Mouse (Mus musculus) heart, embryonic 12.5 days (tissue): Measurements from ENCODE around the gene Dnajb14. TPM values are rescaled to one million over a fixed set of nuclear protein-coding genes. Genes with fewer than 3 reads are reported as not detected.

Experiments used
- ATAC-seq: fragments of 200-750 bp; cut with Nextera tagmentation; 2 replicates; pipeline ENCODE4 v1.8.0; 2017; ENCODE audit warnings: moderate TSS enrichment, moderate library complexity; ENCODE audit not compliant: insufficient number of reproducible peaks, low FRiP score
- H3K27ac ChIP-seq: fragments of 300-500 bp; sonication (generic); 2 replicates; pipeline ENCODE4 v1.5.1; 2016; ENCODE audit warnings: mild to moderate bottlenecking, moderate library complexity; ENCODE audit not compliant: poor library complexity, severe bottlenecking
- H3K27me3 ChIP-seq: fragments of 300-500 bp; sonication (generic); replicated peaks from 2 replicates; pipeline ENCODE4 v1.6.1; 2016; ENCODE audit warnings: mild to moderate bottlenecking, moderate library complexity
- H3K36me3 ChIP-seq: fragments of 300-500 bp; sonication (generic); 2 replicates; pipeline ENCODE4 v1.6.1; 2016; ENCODE audit warnings: mild to moderate bottlenecking, moderate library complexity
- H3K4me1 ChIP-seq: fragments of 300-500 bp; sonication (generic); replicated peaks from 2 replicates; pipeline ENCODE4 v1.6.1; 2016; ENCODE audit warnings: mild to moderate bottlenecking
- H3K4me2 ChIP-seq: fragments of 300-500 bp; sonication (generic); 2 replicates; pipeline ENCODE4 v1.6.1; 2016; ENCODE audit warnings: mild to moderate bottlenecking, moderate library complexity
- H3K4me3 ChIP-seq: fragments of 300-500 bp; sonication (generic); 2 replicates; pipeline ENCODE4 v1.5.1; 2016; ENCODE audit warnings: mild to moderate bottlenecking
- H3K9ac ChIP-seq: fragments of 300-500 bp; sonication (generic); 2 replicates; pipeline ENCODE4 v1.6.1; 2016; ENCODE audit warnings: mild to moderate bottlenecking, moderate library complexity
- H3K9me3 ChIP-seq: fragments of 300-500 bp; sonication (generic); replicated peaks from 2 replicates; pipeline ENCODE4 v1.6.1; 2016; ENCODE audit warnings: mild to moderate bottlenecking, moderate library complexity
- WGBS: fragments of 180-500 bp; shearing (Covaris S2); methylation state at CpG from one replicate; pipeline ENCODE4 v1.1.7; 2016; 5-methylcytosine and 5-hydroxymethylcytosine counted together
- polyA plus RNA-seq: library from polyadenylated mRNA; unstranded; fragments of >200 nt; fragmentation: Nextera tagmentation; extraction: Ambion mirVana; gene quantifications from 2 replicates; pipeline ENCODE4 v1.2.1, GENCODE M21; 2016

Gene Dnajb14
- polyA plus RNA-seq, 1 experiment from 2014 or later: 14.1 TPM

GRCm38 (mm10) chr3:137918172-137918931 lies 50.9 kb downstream of the Dnajb14 start, which contains the start of gene Lamtor3:
Lamtor3 (plus strand) TSS chr3:137918506.
- Histone ChIP-seq H3K36me3 (peaks cover 18% of the 10 kb centered on the region), H3K4me2 (peak within 1 kb of the TSS; percentile 86), H3K9ac (peak within 1 kb of the TSS; percentile 88), H3K27ac (peak within 1 kb of the TSS; percentile 86), H3K4me1 (peaks cover 17% of the 10 kb centered on the region), H3K4me3 (peak within 1 kb of the TSS; percentile 77), H3K9me3 (no peaks in the 10 kb centered on the region), H3K27me3 (no peaks in the 10 kb centered on the region)
- under 1% methylated on average over 46 of the region's 47 CpGs for WGBS
- ATAC-seq: peak; percentile 93

DNA sequence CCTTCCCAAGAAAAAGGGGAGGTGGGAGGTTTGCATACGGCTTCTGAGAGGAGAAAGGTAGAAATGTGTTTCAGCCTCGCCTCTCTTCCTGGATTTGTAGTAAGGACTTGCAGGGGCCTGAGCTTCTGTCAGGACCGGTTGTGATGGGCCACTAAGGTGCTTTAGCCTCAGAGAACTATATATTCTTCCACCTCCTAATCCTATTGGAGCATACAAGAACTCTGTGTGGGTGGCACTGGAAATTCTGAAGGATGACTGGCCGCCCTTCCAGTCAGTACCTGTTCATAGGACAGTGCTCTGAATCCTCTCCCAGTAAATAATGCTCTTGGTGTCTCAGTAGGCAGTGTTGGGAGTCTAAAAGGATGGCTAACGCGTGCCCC lies 51.4 kb downstream of the Dnajb14 start:
- 11% methylated on average over 6 of the region's 6 CpGs for WGBS
- H3K4me2 ChIP-seq: peak overlapping the region; percentile 86
- H3K36me3 ChIP-seq: peaks cover 23% of the 10 kb centered on the region
- peak overlapping the region; percentile 77 for H3K4me3 ChIP-seq
- peaks cover 17% of the 10 kb centered on the region for H3K4me1 ChIP-seq
- H3K9me3 ChIP-seq: no peaks in the 10 kb centered on the region
- H3K9ac ChIP-seq: peak overlapping the region; percentile 88
- H3K27ac ChIP-seq: peak overlapping the region; percentile 71
- no peaks in the 10 kb centered on the region for H3K27me3 ChIP-seq
- peak; percentile 27; the same call in 1 of the 2 replicates for ATAC-seq

GRCm38 (mm10) chr3:137919398-137919797 lies 51.9 kb downstream of the Dnajb14 start:
- H3K9ac ChIP-seq: peak overlapping the region; percentile 88

GRCm38 (mm10) chr3:137920594-137920993 lies 53.1 kb downstream of the Dnajb14 start:
- peaks cover 36% of the 10 kb centered on the region for H3K36me3 ChIP-seq
- peaks cover 17% of the 10 kb centered on the region for H3K4me1 ChIP-seq
- ATAC-seq: no peak
- WGBS: 90% methylated on average over 4 of the region's 4 CpGs
- no peaks in the 10 kb centered on the region for H3K9me3 ChIP-seq
- H3K9ac ChIP-seq: no peak overlapping the region
- no peak overlapping the region for H3K27ac ChIP-seq
- no peaks in the 10 kb centered on the region for H3K27me3 ChIP-seq
- H3K4me2 ChIP-seq: no peak overlapping the region
- H3K4me3 ChIP-seq: no peak overlapping the region

More at GRCm38 (mm10) chr3:137919398-137919797, 51.9 kb downstream of the Dnajb14 start:
- 0 out of 2 replicates have a peak overlapping the region, but pooled peaks have one; percentile 71 for H3K27ac ChIP-seq
- no peaks in the 10 kb centered on the region for H3K27me3 ChIP-seq
- 88% methylated on average over 7 of the region's 7 CpGs for WGBS
- no peak for ATAC-seq
- H3K9me3 ChIP-seq: no peaks in the 10 kb centered on the region
- peak overlapping the region; percentile 86 for H3K4me2 ChIP-seq
- peaks cover 17% of the 10 kb centered on the region for H3K4me1 ChIP-seq
- H3K36me3 ChIP-seq: peaks cover 27% of the 10 kb centered on the region
- peak overlapping the region; percentile 77 for H3K4me3 ChIP-seq

DNA sequence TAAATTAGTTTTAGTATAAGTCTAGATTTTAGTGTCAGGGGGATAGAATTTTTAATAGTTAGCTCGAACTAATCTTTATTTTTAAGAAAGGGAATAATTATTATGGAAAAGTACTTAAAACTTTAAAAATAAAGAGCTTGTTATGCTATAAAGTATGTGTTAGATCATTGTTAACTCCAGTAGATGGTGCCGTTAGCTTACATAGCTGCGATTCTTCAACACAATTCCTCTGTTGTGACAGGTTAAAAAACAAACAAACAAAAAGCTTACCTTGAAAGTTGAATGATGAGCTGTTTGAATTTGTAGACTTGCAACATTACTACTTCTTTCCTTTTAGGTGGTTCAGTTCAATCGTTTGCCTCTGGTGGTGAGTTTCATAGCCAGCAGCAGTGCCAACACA lies 59.5 kb downstream of the Dnajb14 start:
- no peak overlapping the region for H3K4me2 ChIP-seq
- peaks cover 63% of the 10 kb centered on the region for H3K36me3 ChIP-seq
- H3K27me3 ChIP-seq: no peaks in the 10 kb centered on the region
- WGBS: 88% methylated on average over 4 of the region's 4 CpGs
- no peak for ATAC-seq
- H3K27ac ChIP-seq: no peak overlapping the region
- no peak overlapping the region for H3K4me3 ChIP-seq
- no peaks in the 10 kb centered on the region for H3K4me1 ChIP-seq
- no peaks in the 10 kb centered on the region for H3K9me3 ChIP-seq
- H3K9ac ChIP-seq: no peak overlapping the region

DNA sequence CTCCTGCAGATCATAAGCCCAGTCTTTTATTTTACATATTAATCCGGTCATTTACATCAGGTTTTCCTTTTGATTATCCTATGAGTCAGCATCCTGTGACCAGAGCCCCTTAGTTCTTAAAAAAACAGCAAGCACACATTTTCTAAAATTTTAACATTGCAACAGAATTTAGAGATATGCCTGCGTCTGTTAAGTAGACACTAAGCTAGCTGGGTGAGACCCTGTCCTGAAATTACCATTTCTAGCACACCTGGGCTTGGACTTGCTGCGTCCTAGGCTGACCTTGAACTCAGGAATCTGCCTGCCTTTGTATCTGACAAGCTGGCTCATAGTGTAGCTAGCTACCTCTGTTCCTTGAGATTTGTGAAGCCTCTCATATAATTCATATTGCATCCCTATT lies 62.5 kb downstream of the Dnajb14 start:
- no peak overlapping the region for H3K4me2 ChIP-seq
- no peak for ATAC-seq
- H3K27me3 ChIP-seq: no peaks in the 10 kb centered on the region
- no peaks in the 10 kb centered on the region for H3K4me1 ChIP-seq
- H3K9ac ChIP-seq: no peak overlapping the region
- WGBS: 87% methylated on average over 3 of the region's 3 CpGs
- no peaks in the 10 kb centered on the region for H3K9me3 ChIP-seq
- H3K36me3 ChIP-seq: peaks cover 62% of the 10 kb centered on the region
- H3K4me3 ChIP-seq: no peak overlapping the region
- H3K27ac ChIP-seq: no peak overlapping the region

GRCm38 (mm10) chr3:137932748-137933147 lies 65.3 kb downstream of the Dnajb14 start:
- 77% methylated on average over 7 of the region's 7 CpGs for WGBS

DNA sequence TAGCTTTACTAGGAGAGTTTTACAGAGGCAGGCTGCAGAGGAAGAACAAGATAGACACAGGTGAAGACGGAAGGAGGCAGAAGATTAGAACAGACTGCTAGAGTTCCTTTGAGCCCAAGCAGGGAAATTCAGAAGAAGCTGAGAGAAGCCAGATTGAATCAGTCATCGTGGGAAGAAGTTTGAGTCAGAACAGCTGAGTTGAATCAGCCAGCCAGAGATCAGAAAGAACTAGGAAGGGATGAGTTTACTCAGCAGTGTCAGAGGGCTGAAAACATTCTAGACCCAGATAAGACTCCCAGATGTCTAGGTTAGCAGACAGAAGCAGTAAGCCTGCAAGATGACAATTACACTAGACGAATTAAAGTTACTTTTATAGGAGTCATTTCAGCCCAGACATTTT lies 66.5 kb downstream of the Dnajb14 start:
- Histone ChIP-seq H3K27me3 (no peaks in the 10 kb centered on the region), H3K4me3 (no peak overlapping the region), H3K9ac (no peak overlapping the region), H3K4me2 (no peak overlapping the region), H3K9me3 (no peaks in the 10 kb centered on the region), H3K27ac (no peak overlapping the region), H3K36me3 (peaks cover 36% of the 10 kb centered on the region), H3K4me1 (0 out of 2 replicates have a peak, but pooled peaks cover 6% of the 10 kb centered on the region)
- ATAC-seq: no peak
- WGBS: 59% methylated on average over 3 of the region's 3 CpGs

More at GRCm38 (mm10) chr3:137932748-137933147, 65.3 kb downstream of the Dnajb14 start:
- Histone ChIP-seq H3K36me3 (peaks cover 43% of the 10 kb centered on the region), H3K9ac (no peak overlapping the region), H3K9me3 (no peaks in the 10 kb centered on the region), H3K4me2 (no peak overlapping the region), H3K27ac (no peak overlapping the region), H3K4me3 (no peak overlapping the region), H3K4me1 (no peaks in the 10 kb centered on the region), H3K27me3 (no peaks in the 10 kb centered on the region)
- no peak for ATAC-seq

DNA sequence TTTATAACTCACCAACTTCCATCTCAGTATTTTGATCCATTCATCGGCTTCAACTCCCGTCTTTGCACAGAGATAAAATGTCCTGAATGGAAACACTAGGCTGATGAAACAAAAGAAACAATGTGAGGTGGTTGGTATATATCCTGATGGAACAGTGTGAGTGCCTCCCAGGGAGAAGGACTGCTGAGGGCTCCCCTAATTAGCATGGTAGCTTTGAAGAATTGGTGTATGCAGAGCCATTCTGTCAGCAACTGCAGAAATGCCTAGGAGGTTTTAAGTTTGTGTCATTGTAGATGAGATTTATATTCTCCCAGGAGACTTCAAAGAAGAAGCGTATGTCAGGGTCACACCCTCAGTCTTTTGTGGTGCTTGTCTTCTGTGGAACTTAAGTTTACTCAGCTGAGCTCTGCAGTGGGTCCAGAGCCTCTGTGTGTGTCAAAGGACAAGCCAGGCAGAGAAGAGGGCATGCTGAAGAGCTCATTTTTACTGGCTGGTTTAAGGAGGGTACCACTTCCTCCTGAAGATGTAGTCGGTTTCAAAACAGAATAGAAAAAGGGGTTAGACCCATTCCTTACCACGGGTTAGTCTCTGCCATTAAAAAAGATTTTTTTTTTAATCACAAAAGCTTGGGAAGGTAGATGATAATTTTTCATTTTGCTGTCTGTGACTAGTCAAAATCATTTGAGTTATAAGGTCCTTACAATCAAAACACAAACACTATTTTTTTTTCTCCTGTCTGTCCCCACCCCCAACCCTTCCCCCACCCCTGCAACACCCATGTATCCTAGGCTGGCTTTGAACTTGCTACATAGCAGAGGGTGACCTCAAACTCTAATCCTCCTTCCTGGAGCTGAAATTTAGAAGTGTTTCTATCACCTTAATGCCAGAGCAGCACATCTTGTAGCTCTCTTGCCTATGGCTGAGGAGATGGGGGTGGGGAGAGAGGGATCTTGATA lies 68.4 kb downstream of the Dnajb14 start:
- Histone ChIP-seq H3K9me3 (no peaks in the 10 kb centered on the region), H3K4me1 (peaks cover 17% of the 10 kb centered on the region; the same call in 1 of the 2 replicates), H3K4me2 (no peak overlapping the region), H3K27me3 (no peaks in the 10 kb centered on the region), H3K4me3 (no peak overlapping the region), H3K36me3 (peaks cover 25% of the 10 kb centered on the region), H3K9ac (no peak overlapping the region), H3K27ac (no peak overlapping the region)
- no peak for ATAC-seq
- WGBS: 66% methylated on average over 5 of the region's 5 CpGs

DNA sequence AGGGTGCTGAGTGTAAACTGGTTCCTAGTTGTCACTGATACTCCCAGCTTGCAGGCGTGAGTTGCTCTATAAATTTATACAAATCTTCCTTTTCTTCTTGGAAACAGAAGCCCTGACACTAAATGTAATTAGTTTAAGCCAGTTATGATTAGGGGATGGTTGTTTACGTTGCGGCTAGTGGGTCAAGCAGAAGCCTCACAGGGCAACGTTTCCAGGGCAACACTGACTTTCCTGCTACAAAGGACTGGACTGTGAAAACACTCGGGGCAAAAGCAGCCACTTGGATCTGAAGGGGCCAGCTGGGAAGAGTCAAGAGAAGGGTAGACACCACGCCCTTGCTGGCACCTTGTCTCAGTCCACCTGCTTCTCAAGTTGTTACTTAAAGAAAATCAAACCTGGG lies 69.1 kb downstream of the Dnajb14 start:
- H3K4me2 ChIP-seq: no peak overlapping the region
- H3K27ac ChIP-seq: no peak overlapping the region
- H3K27me3 ChIP-seq: no peaks in the 10 kb centered on the region
- H3K9me3 ChIP-seq: no peaks in the 10 kb centered on the region
- 42% methylated on average over 6 of the region's 6 CpGs for WGBS
- H3K36me3 ChIP-seq: peaks cover 21% of the 10 kb centered on the region; the same call in 1 of the 2 replicates
- no peak for ATAC-seq
- no peak overlapping the region for H3K9ac ChIP-seq
- H3K4me1 ChIP-seq: peaks cover 23% of the 10 kb centered on the region; the same call in 1 of the 2 replicates
- H3K4me3 ChIP-seq: no peak overlapping the region

GRCm38 (mm10) chr3:137938608-137939007 lies 71.1 kb downstream of the Dnajb14 start:
- Histone ChIP-seq H3K27me3 (no peaks in the 10 kb centered on the region), H3K9me3 (no peaks in the 10 kb centered on the region), H3K27ac (no peak overlapping the region), H3K4me3 (peak overlapping the region; percentile 28), H3K36me3 (0 out of 2 replicates have a peak, but pooled peaks cover 13% of the 10 kb centered on the region), H3K4me2 (peak overlapping the region; percentile 54), H3K9ac (no peak overlapping the region), H3K4me1 (peaks cover 34% of the 10 kb centered on the region)
- 0 out of 2 replicates have a peak, but pooled peaks have one; percentile 67 for ATAC-seq
- 32% methylated on average over 6 of the region's 6 CpGs for WGBS
